Mouse (Mus musculus) frontal cortex, postnatal 14 days (tissue): ENCODE measurements around the gene Glul.

Source experiments
- DNase-seq, 2 experiments: peaks; one replicate each; pipeline ENCODE4 v3.0.0; 2022; ENCODE audit warnings: low spot score in 2 of 2

Gene Glul

DNA sequence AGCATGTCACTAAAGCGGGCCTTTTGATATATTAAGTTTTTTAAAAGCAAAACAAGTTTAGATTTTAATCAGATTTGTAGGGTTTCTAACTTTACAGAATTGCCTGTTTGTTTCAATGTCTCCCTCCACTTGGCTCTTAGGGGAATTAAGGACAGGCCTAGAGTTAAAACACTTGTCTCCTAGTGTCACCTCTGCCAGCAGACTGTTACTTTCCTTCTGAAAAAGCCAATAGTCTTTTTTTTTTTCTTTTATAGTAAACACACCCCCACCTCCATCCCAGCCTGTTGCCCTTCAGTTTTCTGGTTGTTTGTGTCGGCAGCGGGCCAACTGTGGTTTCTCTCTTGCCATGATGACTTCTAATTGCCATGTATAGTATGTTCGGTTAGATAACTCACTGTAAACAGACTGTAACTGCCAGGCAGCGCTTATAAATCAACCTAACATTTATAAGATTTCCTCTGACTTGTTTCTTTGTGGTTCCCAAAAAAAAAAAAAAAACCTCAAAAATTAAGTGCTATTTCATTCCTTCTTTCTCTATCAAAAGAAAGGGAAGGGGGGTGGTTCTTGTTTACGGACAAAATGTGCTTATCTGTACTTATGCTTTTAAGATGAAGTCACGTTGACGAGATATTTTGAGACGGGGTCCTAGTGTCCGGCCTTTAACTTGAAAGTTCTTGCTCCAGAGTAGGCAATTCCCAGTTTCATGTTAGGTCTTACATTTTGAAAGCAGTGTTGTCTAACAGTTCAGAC lies 9.6 kb downstream of the Glul start:
- no peak for DNase-seq

- no peak for DNase-seq
Observed at GRCm38 (mm10) chr1:153909963-153910291, 10.2 kb downstream of the Glul start.

DNA sequence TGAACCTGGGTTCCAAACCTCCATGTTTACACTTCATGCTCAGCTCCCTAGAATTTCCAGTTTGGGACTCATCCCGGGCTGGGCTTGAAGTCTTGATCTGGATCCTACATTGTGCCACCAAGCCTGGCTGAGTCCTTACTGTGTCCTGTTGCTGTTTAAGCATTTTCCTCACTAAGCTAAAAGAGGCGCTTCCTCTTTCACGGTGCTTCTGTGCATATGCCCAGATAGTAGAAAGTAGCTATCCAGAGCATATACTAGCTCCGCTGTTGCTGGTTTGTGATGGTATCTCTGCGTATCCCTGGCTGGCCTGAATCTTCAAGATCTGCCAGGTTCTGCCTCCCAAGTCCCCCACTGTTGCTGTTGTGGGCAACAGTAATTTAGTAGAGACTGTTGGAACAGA lies 10.7 kb downstream of the Glul start:
- no peak for DNase-seq

- no peak for DNase-seq
Observed at GRCm38 (mm10) chr1:153911276-153911795, 11.6 kb downstream of the Glul start.

GRCm38 (mm10) chr1:153913869-153914268 lies 14.1 kb downstream of the Glul start:
- DNase-seq, result no peak

DNA sequence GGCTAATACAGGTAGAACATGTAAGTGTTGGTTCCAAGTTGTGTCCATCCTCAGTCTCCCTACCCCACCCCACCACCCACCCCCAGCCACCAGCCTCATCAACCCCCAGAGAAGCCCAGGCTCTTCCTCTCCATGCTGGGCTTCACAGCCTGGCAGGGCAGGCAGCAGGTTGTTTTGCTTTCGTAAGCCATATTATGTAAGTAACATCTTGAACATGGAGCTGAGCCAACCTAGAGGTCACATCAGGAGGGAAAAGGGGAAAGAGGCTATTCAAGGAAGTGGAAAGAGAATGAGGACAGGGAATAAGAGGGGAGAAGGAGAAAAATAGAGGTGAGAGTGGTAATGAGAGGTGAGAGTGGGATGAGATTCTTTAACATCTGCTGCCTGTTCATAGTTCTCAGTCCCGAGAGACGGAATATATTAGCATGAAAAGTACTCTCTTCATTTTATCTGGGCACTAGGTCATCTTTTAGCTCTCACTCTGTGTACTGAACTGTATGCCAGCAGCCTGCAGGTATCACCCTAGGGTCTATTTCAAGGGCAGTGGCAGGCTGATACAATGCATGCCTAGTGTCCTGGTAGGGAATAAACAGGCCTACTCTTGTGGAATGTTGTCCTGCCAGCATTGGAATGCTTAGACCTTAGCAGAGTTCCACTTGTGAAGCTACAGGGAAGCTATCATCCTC lies 18.9 kb downstream of the Glul start:
- no peak for DNase-seq

GRCm38 (mm10) chr1:153921642-153922041 lies 21.9 kb downstream of the Glul start:
- no peak for DNase-seq

GRCm38 (mm10) chr1:153922571-153923021 lies 22.9 kb downstream of the Glul start:
- no peak for DNase-seq

- DNase-seq, result no peak
Observed at GRCm38 (mm10) chr1:153924395-153925385, 24.9 kb downstream of the Glul start.

DNA sequence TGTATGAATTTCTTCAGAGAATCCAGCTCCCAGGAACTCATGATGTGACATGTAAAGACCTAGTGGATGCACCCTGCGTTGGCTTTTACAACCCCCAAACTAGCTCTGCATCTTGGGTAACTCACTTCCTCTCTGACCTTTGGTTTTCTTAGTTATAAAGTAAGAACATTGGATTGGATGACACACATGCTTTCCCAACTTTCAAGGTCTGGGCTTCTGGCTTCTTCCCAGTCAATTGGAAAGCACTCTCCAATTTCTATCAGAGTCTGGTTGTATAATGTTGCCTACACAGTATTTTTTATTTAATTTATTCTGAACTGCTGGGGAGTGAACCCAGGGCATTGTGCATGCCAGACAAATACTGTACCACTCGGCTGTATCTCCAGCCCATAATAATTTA lies 30.7 kb downstream of the Glul start:
- no peak for DNase-seq

DNA sequence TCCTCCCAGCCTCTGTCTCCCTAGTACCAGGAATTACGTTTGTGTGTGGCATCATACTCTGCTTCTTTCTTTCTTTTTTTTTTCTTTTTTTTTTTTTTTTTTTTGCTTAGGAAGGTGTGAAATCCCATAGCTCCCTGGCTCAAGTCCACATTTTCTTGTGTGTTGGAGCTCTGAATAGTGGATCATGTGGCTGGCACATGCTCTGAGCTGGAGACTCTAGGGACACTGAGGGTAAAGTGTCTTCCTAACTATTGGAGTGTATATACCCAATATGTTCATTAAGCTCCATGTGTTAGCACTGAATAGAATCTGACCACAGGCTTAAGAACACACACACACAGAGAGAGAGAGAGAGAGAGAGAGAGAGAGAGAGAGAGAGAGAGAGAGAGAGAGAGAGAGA lies 34.0 kb downstream of the Glul start:
- DNase-seq, result no peak

DNA sequence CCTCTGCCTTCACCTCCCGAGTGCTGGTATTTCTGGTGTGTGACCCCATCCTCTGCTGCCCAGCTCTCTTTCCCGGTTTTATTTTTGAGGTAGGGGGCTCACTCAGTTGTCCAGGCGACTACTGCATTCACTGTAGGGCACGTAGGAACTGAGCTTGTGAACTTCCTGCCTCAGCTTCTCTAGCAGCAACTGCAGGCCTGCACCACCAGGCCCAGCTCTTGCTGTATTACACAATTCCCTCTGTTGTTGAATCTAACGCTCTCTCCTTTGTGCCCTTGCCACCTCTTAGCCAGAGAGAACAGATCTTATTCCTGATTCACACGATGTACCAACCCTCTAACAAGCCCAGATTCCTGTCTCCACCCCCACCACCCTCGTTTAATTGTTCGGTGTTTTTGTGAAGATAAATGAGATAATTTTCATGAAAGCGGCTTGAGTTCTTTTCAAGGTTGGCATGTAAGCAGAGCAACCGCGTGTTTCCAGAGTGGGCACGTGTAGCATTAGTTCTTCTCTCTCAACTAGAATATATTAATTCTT lies 36.2 kb downstream of the Glul start:
- no peak for DNase-seq

DNA sequence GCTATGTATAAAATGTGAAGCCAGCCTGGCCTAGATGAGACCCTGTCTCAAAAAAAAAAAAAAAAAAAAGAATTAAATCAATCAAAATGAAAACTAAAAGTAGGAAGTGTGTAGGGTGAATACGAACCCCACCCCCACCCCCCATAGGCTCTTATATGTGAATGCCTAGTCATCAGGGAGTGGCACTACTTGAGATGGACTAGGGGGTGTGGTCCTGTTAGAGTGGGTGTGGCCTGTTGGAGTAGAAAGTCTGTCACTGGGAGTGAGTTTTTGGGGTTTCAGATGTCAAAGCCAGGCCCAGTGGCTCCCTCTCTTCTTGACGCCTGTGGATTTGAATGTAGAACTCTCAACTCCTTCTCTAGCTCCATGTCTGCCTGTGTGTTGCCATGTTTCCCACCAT lies 37.3 kb downstream of the Glul start:
- DNase-seq, result no peak

DNA sequence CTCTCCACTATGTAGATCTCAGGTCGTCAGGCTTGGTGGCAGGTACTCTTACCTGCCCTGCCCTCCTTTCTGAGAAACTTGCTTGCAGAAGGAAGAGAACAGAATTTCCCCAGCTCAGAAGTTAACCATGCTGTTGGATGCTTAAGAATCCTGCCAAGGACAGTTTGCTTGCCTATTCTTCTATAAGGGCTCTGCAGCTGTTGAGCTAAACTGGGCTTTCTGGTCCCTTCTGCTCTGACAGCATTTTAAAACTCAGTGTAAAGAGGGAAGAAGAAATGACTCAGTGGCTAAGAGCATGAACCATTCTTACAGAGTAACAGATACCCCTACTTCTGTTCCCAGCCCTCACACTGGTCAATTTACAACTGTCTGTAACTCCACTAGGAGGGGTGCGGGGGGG lies 41.2 kb downstream of the Glul start:
- no peak for DNase-seq

- DNase-seq, result no peak
Observed at GRCm38 (mm10) chr1:153945181-153945580, 45.4 kb downstream of the Glul start.

DNA sequence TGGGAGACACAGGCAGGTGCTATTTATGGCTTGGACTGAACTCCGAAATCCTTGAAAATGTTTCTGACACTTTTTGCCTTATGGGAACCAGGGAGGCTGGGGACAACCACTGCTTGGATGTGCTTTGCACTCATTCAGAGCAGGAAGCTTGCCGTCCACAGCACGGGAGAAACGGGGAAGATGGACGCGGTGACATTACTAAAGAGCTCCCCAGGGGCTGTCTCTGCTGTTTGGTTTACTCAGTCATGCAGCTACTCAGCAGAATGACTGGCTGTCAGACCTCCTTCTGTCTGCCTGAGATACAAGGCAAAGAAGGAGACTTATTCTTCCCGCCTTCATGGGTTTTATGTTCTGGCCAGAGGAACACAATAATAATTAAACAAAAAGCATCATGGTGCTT lies 47.2 kb downstream of the Glul start:
- DNase-seq, result no peak

DNA sequence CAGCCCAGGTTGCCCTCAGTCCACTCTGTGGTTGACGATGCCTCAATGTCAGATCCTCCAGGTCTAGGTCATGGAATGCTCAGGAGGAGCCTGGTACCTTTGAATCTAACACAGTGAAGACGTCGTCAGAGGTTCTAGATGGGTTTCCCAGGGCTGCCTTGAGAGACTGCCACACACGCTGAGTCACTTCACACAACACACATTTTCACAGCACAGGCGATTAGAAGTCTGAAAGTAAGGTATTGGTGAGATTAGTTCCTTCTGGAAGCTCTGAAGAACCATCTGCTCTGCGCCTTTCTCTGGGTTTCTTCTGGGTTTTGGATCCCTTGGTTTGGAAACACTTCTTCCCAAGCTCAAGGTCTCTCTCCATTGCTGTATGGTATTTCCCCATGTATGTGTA lies 48.1 kb downstream of the Glul start:
- no peak for DNase-seq

DNA sequence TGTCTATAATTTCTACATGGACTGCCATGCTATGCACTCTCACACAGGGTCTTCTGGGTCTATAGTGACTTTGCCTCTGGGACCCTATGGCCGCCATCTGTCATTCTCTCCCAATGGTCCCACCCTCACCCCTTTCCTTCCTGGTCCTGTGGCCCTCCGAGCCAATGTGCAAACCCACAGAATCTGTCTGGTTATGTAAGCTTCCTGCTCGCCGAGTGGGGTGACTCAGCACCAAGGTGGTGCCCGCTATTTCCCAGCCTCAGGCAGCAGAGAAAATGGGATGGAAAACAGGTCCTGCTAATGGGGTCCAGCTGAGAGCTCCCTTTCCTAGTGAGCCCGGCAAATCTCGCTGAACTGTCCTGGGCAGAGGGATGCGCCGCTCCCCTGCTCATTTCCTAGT lies 53.5 kb downstream of the Glul start:
- no peak for DNase-seq

DNA sequence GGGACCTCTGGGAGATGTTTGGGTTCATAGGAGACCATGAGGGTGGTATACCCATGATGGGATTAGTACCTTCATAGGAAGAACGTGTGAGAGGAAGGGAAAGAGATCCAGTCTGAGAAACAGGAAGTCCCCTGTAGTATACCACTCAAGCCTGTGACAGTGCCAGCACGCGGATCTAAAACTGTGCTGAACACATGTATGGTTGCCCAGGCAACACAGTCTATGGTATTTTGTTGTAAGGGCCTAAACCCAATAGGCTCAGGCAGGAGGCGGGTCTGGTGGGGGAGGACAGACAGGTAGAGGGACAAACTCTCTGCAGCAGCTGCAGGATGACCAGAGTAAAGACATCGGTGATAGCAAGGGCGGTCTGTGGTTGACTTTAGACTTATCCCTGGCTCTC lies 54.1 kb downstream of the Glul start:
- DNase-seq, result no peak

GRCm38 (mm10) chr1:153957850-153958249 lies 58.1 kb downstream of the Glul start:
- DNase-seq, result no peak
